Mouse (Mus musculus): Measurements from ENCODE around the gene 1110004F10Rik.

DNA sequence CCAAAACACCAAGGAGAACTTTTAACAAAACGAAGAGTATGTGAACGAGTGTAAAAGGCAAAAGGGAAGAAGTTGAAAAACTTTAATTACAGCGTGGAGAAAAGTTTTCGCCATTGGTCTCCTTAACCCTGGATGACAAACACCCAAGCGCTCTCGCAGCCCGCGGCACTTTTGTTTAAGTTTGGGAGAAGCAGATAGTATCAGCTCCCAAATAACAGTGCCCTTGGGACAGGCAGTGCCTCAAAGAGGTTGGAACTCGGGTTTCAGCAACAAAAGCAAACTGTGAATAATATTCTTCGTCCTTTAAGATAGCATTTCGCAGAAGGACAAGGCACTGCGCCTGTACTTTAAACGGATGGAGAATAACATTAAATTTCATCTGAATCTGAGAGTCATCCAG lies 1.2 kb upstream of the 1110004F10Rik start:
- TF ChIP-seq CTCF (IDR thresholded peaks at IDR 0.05; ENCODE audit: insufficient read depth, low read depth, low read length) (no peak), POLR2A (IDR thresholded peaks at IDR 0.05; ENCODE audit: insufficient read depth, low read depth, low read length) (no peak)

Measured in olfactory bulb, adult 2 months (tissue).